Mouse (Mus musculus) G1E (cell line): ENCODE data around the gene Zfp991. TPM values are rescaled to one million over a fixed set of nuclear protein-coding genes. Genes with fewer than 3 reads are reported as not detected.
"Not testable (repeated sequence)": the region's sequence is repeated elsewhere in the genome, so short reads cannot be mapped to it uniquely, and the experiment has no call there.

Experiments used
- ATAC-seq: 2 replicates; pipeline ENCODE4 v1.8.0; 2016; ENCODE audit warnings: mild to moderate bottlenecking; ENCODE audit not compliant: insufficient number of reproducible peaks, poor library complexity, low FRiP score, severe bottlenecking; ENCODE audit errors: extremely low read depth
- DNase-seq: peaks from one replicate; pipeline ENCODE4 v3.0.0; 2012; ENCODE audit warnings: low spot score
- H3K27me3 ChIP-seq: 2 replicates; pipeline ENCODE4 v1.6.1; 2012; ENCODE audit warnings: mild to moderate bottlenecking, low read length, inconsistent platforms; ENCODE audit not compliant: insufficient read depth
- H3K36me3 ChIP-seq: replicated peaks from 2 replicates; pipeline ENCODE3; 2012; ENCODE audit warnings: mild to moderate bottlenecking, inconsistent platforms
- H3K4me1 ChIP-seq: 2 replicates; pipeline ENCODE4 v1.6.1; 2012; ENCODE audit warnings: low read depth, low read length, inconsistent platforms, mixed read lengths; ENCODE audit not compliant: insufficient read depth
- H3K4me3 ChIP-seq: 2 replicates; pipeline ENCODE4 v1.5.1; 2012; ENCODE audit warnings: low read depth, mild to moderate bottlenecking, inconsistent platforms, low read length, moderate library complexity, mixed read lengths
- H3K9me3 ChIP-seq: replicated peaks from 2 replicates; pipeline ENCODE4 v1.6.1; 2012; ENCODE audit warnings: inconsistent platforms
- polyA plus RNA-seq: library from polyadenylated mRNA; stranded (reverse); fragments of >175 nt; gene quantifications from 2 replicates; pipeline ENCODE4 v1.2.3, GENCODE M21; 2012
- total RNA-seq, 2 experiments: library from RNA; stranded (forward) in 1 of 2; stranded (reverse) in 1 of 2; fragments of 200-1000 nt in 1 of 2; fragments of >200 nt in 1 of 2; fragmentation: Nextera tagmentation in 1 of 2; gene quantifications; 2 replicates each; pipeline ENCODE4 v1.2.3; 2014 to 2017

The Zfp991 gene
- total and polyA plus RNA-seq, 3 experiments = 8.4 to 10.7 TPM; not detected in 1

DNA sequence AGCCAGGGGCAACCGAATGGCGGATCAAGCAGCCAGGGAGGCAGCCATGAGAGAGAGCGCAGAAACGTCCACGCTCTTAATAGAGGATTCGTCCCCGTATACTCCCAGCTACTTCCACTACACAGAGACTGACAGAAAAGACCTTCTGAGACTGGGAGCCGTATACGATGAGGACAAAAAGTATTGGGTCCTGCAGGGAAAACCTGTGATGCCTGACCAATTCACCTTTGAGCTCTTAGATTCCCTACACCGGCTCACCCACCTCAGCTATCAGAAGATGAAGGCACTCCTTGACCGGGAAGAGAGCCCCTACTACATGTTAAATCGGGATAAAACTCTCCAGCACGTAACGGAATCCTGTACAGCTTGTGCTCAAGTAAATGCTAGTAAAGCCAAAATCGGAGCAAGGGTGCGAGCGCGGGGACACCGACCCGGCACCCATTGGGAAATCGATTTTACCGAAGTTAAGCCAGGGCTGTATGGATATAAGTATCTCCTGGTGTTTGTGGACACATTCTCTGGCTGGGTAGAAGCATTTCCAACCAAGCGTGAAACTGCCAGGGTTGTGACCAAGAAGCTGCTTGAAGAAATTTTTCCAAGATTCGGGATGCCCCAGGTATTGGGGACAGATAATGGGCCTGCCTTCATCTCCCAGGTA, 92.1 kb downstream of the Zfp991 start:
- H3K9me3 ChIP-seq, H3K27me3 ChIP-seq, DNase-seq, H3K4me3 ChIP-seq, H3K36me3 ChIP-seq, H3K4me1 ChIP-seq, ATAC-seq: not testable (repeated sequence)

DNA sequence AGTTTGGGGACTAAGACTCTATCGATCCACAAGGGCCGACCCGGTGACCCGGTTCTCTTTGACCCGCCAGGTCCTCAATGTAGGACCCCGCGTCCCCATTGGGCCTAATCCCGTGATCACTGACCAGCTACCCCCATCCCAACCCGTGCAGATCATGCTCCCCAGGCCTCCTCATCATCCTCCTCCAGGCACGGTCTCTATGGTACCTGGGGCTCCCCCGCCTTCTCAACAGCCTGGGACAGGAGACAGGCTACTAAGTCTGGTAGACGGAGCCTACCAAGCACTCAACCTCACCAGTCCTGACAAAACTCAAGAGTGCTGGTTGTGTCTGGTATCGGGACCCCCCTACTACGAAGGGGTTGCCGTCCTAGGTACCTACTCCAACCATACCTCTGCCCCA, 93.8 kb downstream of the Zfp991 start:
- ATAC-seq, H3K9me3 ChIP-seq, H3K4me1 ChIP-seq, DNase-seq, H3K27me3 ChIP-seq, H3K36me3 ChIP-seq, H3K4me3 ChIP-seq: not testable (repeated sequence)

GRCm38 (mm10) chr4:147230026-147230425, 98.2 kb downstream of the Zfp991 start:
- not testable (repeated sequence) for H3K4me1 ChIP-seq, H3K4me3 ChIP-seq, H3K36me3 ChIP-seq, DNase-seq, H3K27me3 ChIP-seq, ATAC-seq, H3K9me3 ChIP-seq

Other genes with a start within 250 kb of the Zfp991 start
- 6.5 and 8.4 TPM in 2 replicates for gene Gm21411, start 222.4 kb upstream of the Zfp991 start, total RNA-seq (2014; fragmentation: Nextera tagmentation)
- gene Gm21411, start 222.4 kb upstream of the Zfp991 start, total RNA-seq (2017) = 0.99 and 1.5 TPM in 2 replicates
- gene Gm21411, start 222.4 kb upstream of the Zfp991 start, polyA plus RNA-seq = not detected in 2 replicates
- 0.75 and 0.78 TPM in 2 replicates for gene Zfp989, start 160.1 kb upstream of the Zfp991 start, total RNA-seq (2014; fragmentation: Nextera tagmentation)
- gene Zfp989, start 160.1 kb upstream of the Zfp991 start, total RNA-seq (2017) = not detected in 2 replicates
- not detected in 2 replicates for gene Zfp989, start 160.1 kb upstream of the Zfp991 start, polyA plus RNA-seq
- 0.23 TPM in 1 of 2 replicates, not detected in the other for gene Rex2, start 110.2 kb upstream of the Zfp991 start, total RNA-seq (2014; fragmentation: Nextera tagmentation)
- 0.46 and 0.66 TPM in 2 replicates for gene Rex2, start 110.2 kb upstream of the Zfp991 start, total RNA-seq (2017)
- 0.02 TPM in 1 of 2 replicates, not detected in the other for gene Rex2, start 110.2 kb upstream of the Zfp991 start, polyA plus RNA-seq
- gene Zfp988, start 173.6 kb downstream of the Zfp991 start, total RNA-seq (2014; fragmentation: Nextera tagmentation) = 2.0 and 3.6 TPM in 2 replicates
- gene Zfp988, start 173.6 kb downstream of the Zfp991 start, total RNA-seq (2017) = 0.16 and 0.41 TPM in 2 replicates
- 0.03 TPM in 1 of 2 replicates, not detected in the other for gene Zfp988, start 173.6 kb downstream of the Zfp991 start, polyA plus RNA-seq
- not detected in 2 replicates for gene Zfp978, start 229.3 kb downstream of the Zfp991 start, total RNA-seq (2014; fragmentation: Nextera tagmentation)
- 0.58 and 0.60 TPM in 2 replicates for gene Zfp978, start 229.3 kb downstream of the Zfp991 start, total RNA-seq (2017)
- not detected in 2 replicates for gene Zfp978, start 229.3 kb downstream of the Zfp991 start, polyA plus RNA-seq